Mouse (Mus musculus) Patski (cell line): ENCODE measurements at regions not wholly inside any gene's neighbourhood (a gene's known extent, or its start where the extent isn't known, plus 50 kb on each side); places are given as distances from the start of the nearest gene placed in this dataset.

Source experiments
- ATAC-seq: fragments of 100-300 bp; one replicate; pipeline ENCODE4 v1.8.0; 2021
- CTCF ChIA-PET: fragments of 350-600 bp; sonication (Branson Sonifier 250); formaldehyde crosslinking; loops from one replicate; lab custom pipeline; 2022; ENCODE audit warnings: inconsistent platforms; lab: Charles Lee
- POLR2A ChIA-PET: fragments of 350-600 bp; sonication (Branson Sonifier 250); formaldehyde crosslinking; loops from one replicate; lab custom pipeline; 2022; ENCODE audit warnings: antibody characterized with exemption, inconsistent platforms; lab: Charles Lee
- DNase-seq: peaks from one replicate; pipeline ENCODE4 v3.0.0-alpha.2; 2011; ENCODE audit warnings: low read depth, low spot score
- H3K27me3 ChIP-seq: fragments of 371-371 bp; one replicate; pipeline ENCODE4 v1.5.1; 2021
- CTCF ChIP-seq: fragments of 100-300 bp; IDR thresholded peaks from one replicate; pipeline ENCODE4 v1.5.1; 2021
- in situ Hi-C: fragments of 300-500 bp; cut with MboI; formaldehyde crosslinking; loops from 3 replicates; pipeline ENCODE4 v1.11.1; 2018; ENCODE audit warnings: low pct_unique_long_range_greater_than_20kb, mixed read lengths

- CTCF ChIA-PET = no interaction called here
- in situ Hi-C loops = no loop called here
- ATAC-seq (no peak), DNase-seq (no peak)
- peaks cover 4% of the 10 kb centered on the region for H3K27me3 ChIP-seq
- no peak for TF ChIP-seq CTCF
- POLR2A ChIA-PET = no interaction called here
These were observed 112.2 kb upstream of the Tapt1 start for GRCm38 (mm10) chr5:44338662-44339061.

GRCm38 (mm10) chr5:44335756-44336155 lies 109.3 kb upstream of the Tapt1 start:
- no peak for TF ChIP-seq CTCF
- ChIA-PET CTCF (no interaction called here), POLR2A (no interaction called here)
- in situ Hi-C loops = no loop called here
- DNase-seq (no peak), ATAC-seq (no peak)
- no peaks in the 10 kb centered on the region for H3K27me3 ChIP-seq

- ChIA-PET CTCF (interaction anchor here (1.2 kb wide), 1 partner anchor 15 kb away, joined by 3 read pairs; no protein-coding TSS in a partner anchor), POLR2A (no interaction called here)
- TF ChIP-seq CTCF = no peak
- peaks cover 5% of the 10 kb centered on the region for H3K27me3 ChIP-seq
- ATAC-seq (no peak), DNase-seq (no peak)
- in situ Hi-C loops = no loop called here
These were observed 93.2 kb upstream of the Tapt1 start for GRCm38 (mm10) chr5:44319626-44320025.

GRCm38 (mm10) chr5:44306769-44307557 lies 80.5 kb upstream of the Tapt1 start:
- in situ Hi-C loops = loop anchor here (10.0 kb wide), 1 partner anchor 968 kb away; no protein-coding TSS in a partner anchor
- ATAC-seq = no peak
- DNase-seq = no peak
- ChIA-PET CTCF (no interaction called here), POLR2A (no interaction called here)
- TF ChIP-seq CTCF = no peak
- peaks cover 32% of the 10 kb centered on the region for H3K27me3 ChIP-seq

GRCm38 (mm10) chr5:44303886-44304855 lies 77.7 kb upstream of the Tapt1 start:
- peak; percentile 74 for TF ChIP-seq CTCF
- ATAC-seq = no peak
- POLR2A ChIA-PET = no interaction called here
- CTCF ChIA-PET = interaction anchor here (1.2 to 1.5 kb wide), 3 partner anchors 13 to 1098 kb away, joined by 3 to 6 read pairs (median 6); no protein-coding TSS in a partner anchor
- in situ Hi-C loops = loop anchor here (5.0 to 10.0 kb wide), 2 partner anchors 971 to 1098 kb away; no protein-coding TSS in a partner anchor
- peaks cover 38% of the 10 kb centered on the region for H3K27me3 ChIP-seq
- no peak for DNase-seq

GRCm38 (mm10) chr5:44284384-44284783 lies 58.0 kb upstream of the Tapt1 start:
- POLR2A ChIA-PET = no interaction called here
- in situ Hi-C loops = loop anchor here (25.0 kb wide), 1 partner anchor 1378 kb away; the partner anchor contains the start of gene Ncapg
- no peak for DNase-seq
- peaks cover 27% of the 10 kb centered on the region for H3K27me3 ChIP-seq
- peak; percentile 71 for ATAC-seq
- CTCF ChIA-PET = interaction anchor here (1.0 to 1.3 kb wide), 3 partner anchors 10 to 1121 kb away, joined by 3 read pairs; no protein-coding TSS in a partner anchor
- peak; percentile 95 for TF ChIP-seq CTCF
